Mouse (Mus musculus): ENCODE measurements at regions not wholly inside any gene's neighbourhood (a gene's known extent, or its start where the extent isn't known, plus 50 kb on each side); places are given as distances from the start of the nearest gene placed in this dataset.

GRCm38 (mm10) chr5:24265431-24265830 lies 86.0 kb downstream of the Kcnh2 start:
- TF ChIP-seq GATA1 (IDR thresholded peaks at IDR 0.05; ENCODE audit: borderline replicate concordance, low read length) (no peak), FLI1 (IDR thresholded peaks at IDR 0.05; ENCODE audit: low read length) (no peak)
